Mouse (Mus musculus) stomach, postnatal 0 days (tissue): ENCODE data around the gene Vangl2. TPM values are rescaled to one million over a fixed set of nuclear protein-coding genes. Genes with fewer than 3 reads are reported as not detected.

Experiments
- ATAC-seq: fragments of 200-750 bp; cut with Nextera tagmentation; 2 replicates; pipeline ENCODE4 v1.8.0; 2017; ENCODE audit not compliant: low FRiP score, low TSS enrichment
- DNase-seq: peaks from one replicate; pipeline ENCODE4 v3.0.0-alpha.2; 2016; ENCODE audit warnings: low spot score
- H3K27ac ChIP-seq: fragments of 300-500 bp; sonication (generic); replicated peaks from 2 replicates; pipeline ENCODE4 v1.5.1; 2014; ENCODE audit warnings: mild to moderate bottlenecking, control low read depth
- H3K27me3 ChIP-seq: fragments of 300-500 bp; sonication (generic); 2 replicates; pipeline ENCODE4 v1.6.1; 2014; ENCODE audit warnings: low read length; ENCODE audit not compliant: control insufficient read depth, insufficient read depth
- H3K36me3 ChIP-seq: fragments of 300-500 bp; sonication (generic); 2 replicates; pipeline ENCODE4 v1.6.1; 2014; ENCODE audit warnings: low read length, mixed read lengths; ENCODE audit not compliant: control insufficient read depth, insufficient read depth
- H3K4me1 ChIP-seq: fragments of 300-500 bp; sonication (generic); replicated peaks from 2 replicates; pipeline ENCODE4 v1.6.1; 2014; ENCODE audit warnings: antibody characterized with exemption; ENCODE audit not compliant: control insufficient read depth, insufficient read depth
- H3K4me2 ChIP-seq: fragments of 300-500 bp; sonication (generic); replicated peaks from 2 replicates; pipeline ENCODE4 v1.6.1; 2014; ENCODE audit warnings: low read depth, mild to moderate bottlenecking, control low read depth, moderate library complexity
- H3K4me3 ChIP-seq: fragments of 300-500 bp; sonication (generic); 2 replicates; pipeline ENCODE4 v1.5.1; 2014; ENCODE audit warnings: low read depth, low read length, control low read depth
- H3K9ac ChIP-seq: fragments of 300-500 bp; sonication (generic); 2 replicates; pipeline ENCODE4 v1.6.1; 2014; ENCODE audit warnings: mild to moderate bottlenecking, low read length, control low read depth, mixed read lengths
- H3K9me3 ChIP-seq: fragments of 300-500 bp; sonication (generic); 2 replicates; pipeline ENCODE4 v1.6.1; 2016; ENCODE audit warnings: low read length; ENCODE audit not compliant: control insufficient read depth
- CTCF ChIP-seq: IDR thresholded peaks from 2 replicates; pipeline ENCODE4 v1.5.1; 2016; ENCODE audit warnings: antibody characterized with exemption, low read depth, mild to moderate bottlenecking, moderate library complexity
- EP300 ChIP-seq: optimal IDR thresholded peaks from 2 replicates; pipeline ENCODE3; 2016; ENCODE audit warnings: antibody characterized with exemption
- WGBS: fragments of 180-500 bp; shearing (Covaris S2); extraction: QIAGEN DNeasy Blood & Tissue Kit; methylation state at CpG from one replicate; pipeline ENCODE4 v1.1.7; 2014; 5-methylcytosine and 5-hydroxymethylcytosine counted together
- polyA plus RNA-seq: library from polyadenylated mRNA; unstranded; fragments of >200 nt; fragmentation: Nextera tagmentation; extraction: Ambion mirVana; gene quantifications from 2 replicates; pipeline ENCODE4 v1.2.1, GENCODE M21; 2015

The Vangl2 gene
- polyA plus RNA-seq, 1 experiment from 2014 or later: 5.4 TPM

DNA sequence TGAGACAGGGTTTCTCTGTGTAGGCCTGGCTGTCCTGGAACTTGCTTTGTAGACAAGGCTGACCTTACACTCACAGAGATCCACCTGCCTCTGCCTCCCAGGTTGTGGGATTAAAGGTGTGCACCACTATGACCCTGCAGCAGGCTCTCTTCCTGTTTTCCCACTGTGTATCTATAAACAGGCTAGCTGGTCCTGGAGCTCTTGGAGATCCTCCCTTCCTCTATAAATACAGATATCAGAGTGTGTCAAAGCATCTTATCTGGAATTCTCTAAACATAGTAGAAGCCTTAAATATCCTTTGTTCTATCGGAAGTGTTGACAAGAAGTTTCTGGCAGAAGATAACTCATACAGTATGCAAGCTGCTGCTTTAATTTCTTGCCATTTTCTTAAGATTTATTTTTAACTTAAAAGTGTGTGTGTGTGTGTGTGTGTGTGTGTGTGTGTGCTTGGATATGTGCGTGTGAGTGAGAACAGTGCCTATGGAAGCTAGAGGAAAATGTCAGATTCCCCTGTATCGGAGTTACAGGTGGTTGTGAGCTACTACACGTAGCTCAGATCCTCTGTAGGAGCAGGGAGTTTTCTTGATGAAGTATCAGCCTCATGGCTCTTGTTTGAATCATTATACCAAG, 35.2 kb downstream of the Vangl2 start:
- no peak overlapping the region for H3K4me2 ChIP-seq
- H3K9me3 ChIP-seq: no peaks in the 10 kb centered on the region
- H3K27ac ChIP-seq: no peak overlapping the region
- H3K4me1 ChIP-seq: no peaks in the 10 kb centered on the region
- WGBS: 63% methylated on average over 4 of the region's 4 CpGs
- H3K36me3 ChIP-seq: no peaks in the 10 kb centered on the region
- H3K27me3 ChIP-seq: no peaks in the 10 kb centered on the region
- H3K9ac ChIP-seq: no peak overlapping the region
- no peak overlapping the region for H3K4me3 ChIP-seq
- no peak for ATAC-seq
- DNase-seq: no peak
- TF ChIP-seq CTCF (no peak), EP300 (no peak)

DNA sequence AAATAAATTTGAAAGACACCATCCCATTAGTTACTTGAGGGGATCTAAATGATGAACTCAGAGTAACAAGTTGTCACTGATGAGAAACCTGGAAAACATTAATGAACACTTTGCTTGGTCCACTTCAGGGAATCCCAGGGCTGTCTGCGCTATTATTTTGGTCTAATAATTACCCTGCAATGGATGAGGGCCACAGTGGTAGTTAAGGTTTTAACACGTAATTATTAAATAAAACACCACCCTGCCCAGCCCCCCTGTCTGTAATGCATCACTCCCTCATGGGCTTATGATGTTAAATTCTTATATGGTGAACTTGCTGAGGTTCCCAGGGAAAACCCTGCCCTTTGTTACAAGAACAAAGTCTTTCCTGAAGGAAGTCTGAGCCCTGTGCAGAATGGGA, 36.4 kb downstream of the Vangl2 start:
- Histone ChIP-seq H3K4me1 (no peaks in the 10 kb centered on the region), H3K27me3 (no peaks in the 10 kb centered on the region), H3K27ac (no peak overlapping the region), H3K4me2 (no peak overlapping the region), H3K9me3 (no peaks in the 10 kb centered on the region), H3K9ac (no peak overlapping the region), H3K4me3 (no peak overlapping the region), H3K36me3 (no peaks in the 10 kb centered on the region)
- TF ChIP-seq CTCF (no peak), EP300 (no peak)
- 84% methylated on average over 2 of the region's 2 CpGs for WGBS
- ATAC-seq (no peak), DNase-seq (no peak)

- no peaks in the 10 kb centered on the region for H3K27me3 ChIP-seq
- no peak overlapping the region for H3K4me2 ChIP-seq
- WGBS: 91% methylated on average over 1 of the region's 1 CpGs
- no peak for TF ChIP-seq CTCF
- no peak for TF ChIP-seq EP300
- ATAC-seq (no peak), DNase-seq (no peak)
- no peaks in the 10 kb centered on the region for H3K9me3 ChIP-seq
- H3K36me3 ChIP-seq: no peaks in the 10 kb centered on the region
- no peaks in the 10 kb centered on the region for H3K4me1 ChIP-seq
- H3K4me3 ChIP-seq: no peak overlapping the region
- H3K9ac ChIP-seq: no peak overlapping the region
- H3K27ac ChIP-seq: no peak overlapping the region
Observed at GRCm38 (mm10) chr1:171984121-171984520, 44.1 kb downstream of the Vangl2 start.

GRCm38 (mm10) chr1:171983372-171984001, 44.8 kb downstream of the Vangl2 start:
- Histone ChIP-seq H3K36me3 (no peaks in the 10 kb centered on the region), H3K4me3 (no peak overlapping the region), H3K4me1 (no peaks in the 10 kb centered on the region), H3K4me2 (no peak overlapping the region), H3K9me3 (no peaks in the 10 kb centered on the region), H3K9ac (no peak overlapping the region), H3K27ac (no peak overlapping the region), H3K27me3 (no peaks in the 10 kb centered on the region)
- ATAC-seq: no peak
- 55% methylated on average over 3 of the region's 3 CpGs for WGBS
- TF ChIP-seq CTCF (no peak), EP300 (no peak)
- no peak for DNase-seq

GRCm38 (mm10) chr1:171982740-171983139, 45.5 kb downstream of the Vangl2 start:
- Histone ChIP-seq H3K36me3 (no peaks in the 10 kb centered on the region), H3K27ac (no peak overlapping the region), H3K4me1 (no peaks in the 10 kb centered on the region), H3K4me2 (no peak overlapping the region), H3K9ac (no peak overlapping the region), H3K27me3 (no peaks in the 10 kb centered on the region), H3K9me3 (no peaks in the 10 kb centered on the region), H3K4me3 (no peak overlapping the region)
- WGBS: 69% methylated on average over 4 of the region's 4 CpGs
- no peak for TF ChIP-seq CTCF
- no peak for TF ChIP-seq EP300
- no peak for ATAC-seq
- DNase-seq: no peak

GRCm38 (mm10) chr1:171982170-171982569, 46.1 kb downstream of the Vangl2 start:
- Histone ChIP-seq H3K4me2 (no peak overlapping the region), H3K4me3 (no peak overlapping the region), H3K27ac (no peak overlapping the region), H3K27me3 (no peaks in the 10 kb centered on the region), H3K9me3 (no peaks in the 10 kb centered on the region), H3K9ac (no peak overlapping the region), H3K4me1 (no peaks in the 10 kb centered on the region), H3K36me3 (no peaks in the 10 kb centered on the region)
- no peak for DNase-seq
- 57% methylated on average over 5 of the region's 5 CpGs for WGBS
- TF ChIP-seq EP300 (no peak), CTCF (no peak)
- no peak for ATAC-seq
